Mouse (Mus musculus) cerebellum, postnatal 25 days (tissue): ENCODE measurements around the gene Cdh18.
"Not testable (repeated sequence)": the region's sequence is repeated elsewhere in the genome, so short reads cannot be mapped to it uniquely, and the experiment has no call there.

Experiments used
- DNase-seq, 2 experiments: peaks; one replicate each; pipeline ENCODE4 v3.0.0; 2021; ENCODE audit warnings: mixed read lengths in 2 of 2

The Cdh18 gene

GRCm38 (mm10) chr15:23230616-23231015, 681.8 kb downstream of the Cdh18 start:
- DNase-seq = peak; percentile 25 to 33

GRCm38 (mm10) chr15:23257751-23258440, 709.1 kb downstream of the Cdh18 start:
- no peak for DNase-seq

GRCm38 (mm10) chr15:23278421-23278820, 729.6 kb downstream of the Cdh18 start:
- no peak for DNase-seq

- DNase-seq = no peak
These were observed 756.2 kb downstream of the Cdh18 start for GRCm38 (mm10) chr15:23305018-23305417.

- DNase-seq = peak; percentile 61 to 73
These were observed 767.9 kb downstream of the Cdh18 start for GRCm38 (mm10) chr15:23316766-23317165.

GRCm38 (mm10) chr15:23317409-23317808, 768.6 kb downstream of the Cdh18 start:
- peak in 1 of 2 experiments; percentile 14 for DNase-seq

GRCm38 (mm10) chr15:23340338-23340737, 791.5 kb downstream of the Cdh18 start:
- not testable (repeated sequence) for DNase-seq

- DNase-seq = peak in 1 of 2 experiments; percentile 20
These were observed 802.3 kb downstream of the Cdh18 start for GRCm38 (mm10) chr15:23351078-23351477.

- no peak for DNase-seq
These were observed 817.5 kb downstream of the Cdh18 start for GRCm38 (mm10) chr15:23366325-23366724.

- no peak for DNase-seq
These were observed 818.9 kb downstream of the Cdh18 start for GRCm38 (mm10) chr15:23367712-23368111.

GRCm38 (mm10) chr15:23378016-23378750, 829.4 kb downstream of the Cdh18 start:
- peak in 1 of 2 experiments; percentile 53 for DNase-seq

- no peak for DNase-seq
These were observed 837.0 kb downstream of the Cdh18 start for GRCm38 (mm10) chr15:23385816-23386215.

- DNase-seq = peak; percentile 74 to 82
These were observed 847.8 kb downstream of the Cdh18 start for GRCm38 (mm10) chr15:23396646-23397045.

GRCm38 (mm10) chr15:23403792-23404191, 855.0 kb downstream of the Cdh18 start:
- DNase-seq = no peak

GRCm38 (mm10) chr15:23408256-23408655, 859.4 kb downstream of the Cdh18 start:
- no peak for DNase-seq

GRCm38 (mm10) chr15:23416450-23417080, 867.7 kb downstream of the Cdh18 start:
- no peak for DNase-seq

GRCm38 (mm10) chr15:23418158-23418557, 869.3 kb downstream of the Cdh18 start:
- DNase-seq = no peak

- peak; percentile 72 to 85 for DNase-seq
These were observed 871.2 kb downstream of the Cdh18 start for GRCm38 (mm10) chr15:23420010-23420409.

- no peak for DNase-seq
These were observed 881.2 kb downstream of the Cdh18 start for GRCm38 (mm10) chr15:23430021-23430420.

- no peak for DNase-seq
These were observed 899.7 kb downstream of the Cdh18 start for GRCm38 (mm10) chr15:23448542-23448941.

- DNase-seq = peak; percentile 66 to 71
These were observed 903.3 kb downstream of the Cdh18 start for GRCm38 (mm10) chr15:23452098-23452625.

GRCm38 (mm10) chr15:23453331-23453730, 904.5 kb downstream of the Cdh18 start:
- DNase-seq = no peak

GRCm38 (mm10) chr15:23455344-23455743, 906.5 kb downstream of the Cdh18 start:
- DNase-seq = peak; percentile 23 to 41
